Mouse (Mus musculus) layer of hippocampus, postnatal 36 days (tissue): ENCODE results near the gene Ccdc15. TPM values are rescaled to one million over a fixed set of nuclear protein-coding genes. Genes with fewer than 3 reads are reported as not detected.
A peak's percentile ranks its signal among the peaks of the same experiment; 100 is the strongest.

Source experiments
- DNase-seq, 2 experiments: peaks; one replicate each; pipeline ENCODE4 v3.0.0; 2022
- total RNA-seq, 2 experiments: library from RNA; stranded (reverse); gene quantifications; 2 replicates each; pipeline ENCODE4 v1.2.3; 2021

The Ccdc15 gene
- total RNA-seq, 2 experiments from 2014 or later = 1.9 to 2.2 TPM

DNA sequence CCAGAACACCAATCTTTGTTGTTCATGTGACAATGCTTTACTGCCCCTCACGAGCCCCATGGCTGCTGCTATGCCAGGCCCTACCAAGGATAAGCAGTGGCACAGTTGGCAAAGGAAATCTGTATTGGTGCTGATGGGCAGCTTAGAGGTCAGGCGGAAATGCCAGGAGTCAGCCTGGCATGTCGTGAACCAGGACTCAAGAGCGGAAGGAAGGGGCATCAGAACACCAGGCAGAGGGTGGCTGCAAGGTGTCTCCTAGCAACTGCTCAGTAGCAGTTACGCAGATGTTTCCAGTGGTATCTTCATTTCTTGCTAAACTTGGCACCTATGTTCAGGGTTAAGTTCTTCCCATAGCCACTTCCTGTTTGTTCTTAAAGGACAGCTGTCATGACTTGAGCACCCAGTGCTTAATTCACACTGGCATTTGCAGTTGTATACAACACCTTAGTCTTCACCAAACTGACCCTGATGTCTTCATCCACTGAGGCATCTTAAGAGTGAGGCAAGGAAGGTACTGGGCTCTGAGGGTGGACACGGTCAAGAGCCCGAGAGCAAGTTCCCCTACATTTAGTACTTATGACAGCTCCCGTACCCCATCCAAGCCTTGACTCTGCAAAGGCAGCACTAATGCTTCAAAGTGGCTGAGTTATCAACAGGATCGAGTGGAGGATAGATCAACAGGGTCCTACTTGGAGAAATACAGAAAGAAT lies 117.6 kb downstream of the Ccdc15 start:
- DNase-seq = no peak

DNA sequence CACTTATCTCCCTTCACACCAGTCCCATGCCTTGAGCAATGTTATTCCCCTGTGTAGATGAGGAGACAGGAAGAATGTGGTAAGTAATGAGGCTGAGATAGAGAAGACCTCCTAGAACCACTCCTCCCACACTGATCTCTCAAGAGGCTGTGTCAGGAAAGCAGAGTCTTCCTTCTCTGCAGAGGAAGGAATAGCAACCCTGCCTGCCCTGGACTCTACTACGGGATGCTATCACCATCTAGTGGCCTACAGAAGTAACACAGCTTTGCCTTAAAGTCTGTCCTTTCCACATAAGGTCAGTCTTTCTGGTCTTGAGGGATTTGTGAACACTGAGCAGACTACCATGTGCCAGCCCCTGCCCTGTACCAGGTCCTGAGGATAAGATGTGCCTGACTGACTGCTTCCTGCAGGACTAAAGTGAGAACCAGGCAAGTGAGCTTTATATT lies 118.3 kb downstream of the Ccdc15 start:
- peak; percentile 46 to 66 for DNase-seq

Other genes starting within 250 kb of the Ccdc15 start
- gene Pknox2, start 201.0 kb downstream of the Ccdc15 start, total RNA-seq = 10 to 100 TPM; 32.7 to 38.3 TPM
- gene Tmem218, start 140.2 kb downstream of the Ccdc15 start, total RNA-seq = 1 to 10 TPM; 8.4 to 8.8 TPM
- gene Slc37a2, start 92.7 kb downstream of the Ccdc15 start, total RNA-seq = 1 to 10 TPM; 1.4 to 1.8 TPM
- 10 to 100 TPM; 66.3 to 66.9 TPM for gene Hepacam, start 18.9 kb upstream of the Ccdc15 start, total RNA-seq
- 1 to 10 TPM; 5.4 to 7.0 TPM for gene Robo4, start 53.5 kb upstream of the Ccdc15 start, total RNA-seq
- gene Robo3, start 84.8 kb upstream of the Ccdc15 start, total RNA-seq = 10 to 100 TPM; 13.9 to 14.3 TPM
- 10 to 100 TPM; 21.9 to 27.5 TPM for gene Msantd2, start 140.9 kb upstream of the Ccdc15 start, total RNA-seq
- gene Esam, start 179.6 kb upstream of the Ccdc15 start, total RNA-seq = 10 to 100 TPM; 17.7 to 22.6 TPM
- gene Vsig2, start 190.8 kb upstream of the Ccdc15 start, total RNA-seq = 1 to 10 TPM; 2.7 to 4.7 TPM
- gene Nrgn, start 204.5 kb upstream of the Ccdc15 start, total RNA-seq = 1,000 to 10,000 TPM; 1,507 to 1,630 TPM
- gene Siae, start 207.3 kb upstream of the Ccdc15 start, total RNA-seq = 10 to 100 TPM; 13.0 to 13.3 TPM